ENCODE assay signal across 17 mouse cellular contexts in the genomic region with DNA sequence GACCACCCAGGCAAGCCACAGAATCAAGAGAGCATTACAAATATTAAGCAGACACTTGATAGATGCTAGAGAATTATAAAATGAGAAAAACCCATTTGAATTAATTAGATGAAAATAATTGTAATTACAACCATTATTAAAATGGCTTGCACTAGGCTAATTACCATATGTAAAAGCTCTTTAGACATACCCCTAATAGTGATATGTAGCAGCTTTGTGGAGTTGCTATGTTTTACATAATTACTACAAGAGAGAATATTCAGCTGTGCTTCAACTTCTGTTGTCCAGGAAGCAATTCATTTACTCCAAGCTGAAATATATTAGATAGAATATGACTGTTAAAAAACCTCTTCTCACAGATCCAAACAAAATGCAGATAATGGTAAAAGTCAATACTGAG.
"Had no signal": no experiment of that assay in that cellular context is flagged by ENCODE, and none has a peak within 500 bp of the region (broad histone marks: within the 10 kb centered on the region; RNA-seq: fewer than 3 reads in every experiment).

No protein-coding gene starts in this region.

- H3K36me3 ChIP-seq: lung, embryonic 15.5 days; midbrain, embryonic 13.5 days; midbrain, embryonic 15.5 days; neural tube, embryonic 12.5 days; stomach, embryonic 15.5 days had no signal

- H3K9me3 ChIP-seq: lung, embryonic 15.5 days; megakaryocyte, embryonic 14.5 days; midbrain, embryonic 13.5 days; midbrain, embryonic 15.5 days; neural tube, embryonic 12.5 days; stomach, embryonic 15.5 days had no signal

- H3K4me2 ChIP-seq: lung, embryonic 15.5 days; midbrain, embryonic 11.5 days; midbrain, embryonic 13.5 days; midbrain, embryonic 15.5 days; neural tube, embryonic 12.5 days; stomach, embryonic 15.5 days had no signal

- DNase-seq: lung, adult 2 months; lung, postnatal 14 days; lung, postnatal 36 days; right cerebral cortex, postnatal 14 days; thymus, adult 2 months; thymus, postnatal 25 days; thymus, postnatal 4 days had no signal

- H3K27ac ChIP-seq: lung, embryonic 15.5 days; macrophage; midbrain, embryonic 13.5 days; midbrain, embryonic 15.5 days; neural tube, embryonic 12.5 days; stomach, embryonic 15.5 days; stomach, postnatal 0 days had no signal

- ATAC-seq: lung, postnatal 0 days; midbrain, embryonic 13.5 days; midbrain, embryonic 15.5 days had no signal

- H3K9ac ChIP-seq: lung, embryonic 15.5 days; midbrain, embryonic 13.5 days; midbrain, embryonic 15.5 days; neural tube, embryonic 12.5 days; stomach, embryonic 15.5 days had no signal

- H3K4me3 ChIP-seq: lung, embryonic 15.5 days; megakaryocyte, embryonic 14.5 days; midbrain, embryonic 13.5 days; midbrain, embryonic 15.5 days; neural tube, embryonic 12.5 days; stomach, embryonic 15.5 days had no signal

- H3K4me1 ChIP-seq: megakaryocyte, embryonic 14.5 days; midbrain, embryonic 13.5 days; midbrain, embryonic 15.5 days; stomach, embryonic 15.5 days had no signal

- H3K27me3 ChIP-seq: lung, embryonic 15.5 days; megakaryocyte, embryonic 14.5 days; midbrain, embryonic 13.5 days; midbrain, embryonic 15.5 days; neural tube, embryonic 12.5 days; stomach, embryonic 15.5 days had no signal
